Mouse (Mus musculus) central nervous system, embryonic 18 days (tissue): ENCODE data around the gene Gm9046. TPM values are rescaled to one million over a fixed set of nuclear protein-coding genes. Genes with fewer than 3 reads are reported as not detected.

Experiments
- polyA plus RNA-seq: library from polyadenylated mRNA; depleted of rRNA; stranded (reverse); fragments of >200 nt; gene quantifications from 2 replicates; pipeline ENCODE4 v1.2.3, GENCODE M21; 2012; rRNA removed

Gm9046 gene
- polyA plus RNA-seq, result not detected in 2 replicates

DNA sequence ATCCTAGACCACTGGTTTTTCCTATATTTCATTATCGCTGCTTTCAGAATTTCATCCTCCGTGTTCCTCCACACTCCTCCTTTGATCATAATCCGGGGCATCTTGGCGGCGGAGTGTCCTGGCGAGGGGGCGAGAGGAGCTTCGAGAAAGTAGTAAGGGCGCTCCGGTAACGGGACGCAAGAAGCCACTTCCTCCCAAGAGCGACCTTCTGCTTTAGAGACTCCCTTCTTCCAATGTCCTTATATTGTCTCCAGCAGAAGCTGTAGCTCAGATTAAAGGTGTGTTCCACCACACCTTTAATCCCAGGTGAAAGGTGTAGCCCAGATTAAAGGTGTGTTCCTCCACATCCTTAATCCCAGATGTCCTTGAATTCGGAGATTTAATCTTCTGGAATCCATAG is at the start of gene Gm9046:
Gene Gm9046, minus strand, starts transcription at position 101 of the 400 bp plus-strand sequence.

DNA sequence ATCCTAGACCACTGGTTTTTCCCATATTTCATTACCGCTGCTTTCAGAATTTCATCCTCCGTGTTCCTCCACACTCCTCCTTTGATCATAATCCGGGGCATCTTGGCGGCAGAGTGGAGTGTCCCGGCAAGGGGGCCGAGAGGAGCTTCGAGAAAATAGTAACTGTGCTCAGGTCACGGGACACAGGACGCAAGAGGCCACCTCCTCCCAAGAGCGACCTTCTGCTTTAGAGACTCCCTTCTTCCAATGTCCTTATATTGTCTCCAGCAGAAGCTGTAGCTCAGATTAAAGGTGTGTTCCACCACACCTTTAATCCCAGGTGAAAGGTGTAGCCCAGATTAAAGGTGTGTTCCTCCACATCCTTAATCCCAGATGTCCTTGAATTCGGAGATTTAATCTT is 10.9 kb upstream of the Gm9046 start, which contains the start of gene Gm9049:
Gene Gm9049, minus strand, starts transcription at position 101 of the 400 bp plus-strand sequence.

DNA sequence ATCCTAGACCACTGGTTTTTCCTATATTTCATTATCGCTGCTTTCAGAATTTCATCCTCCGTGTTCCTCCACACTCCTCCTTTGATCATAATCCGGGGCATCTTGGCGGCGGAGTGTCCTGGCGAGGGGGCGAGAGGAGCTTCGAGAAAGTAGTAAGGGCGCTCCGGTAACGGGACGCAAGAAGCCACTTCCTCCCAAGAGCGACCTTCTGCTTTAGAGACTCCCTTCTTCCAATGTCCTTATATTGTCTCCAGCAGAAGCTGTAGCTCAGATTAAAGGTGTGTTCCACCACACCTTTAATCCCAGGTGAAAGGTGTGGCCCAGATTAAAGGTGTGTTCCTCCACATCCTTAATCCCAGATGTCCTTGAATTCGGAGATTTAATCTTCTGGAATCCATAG is 5.5 kb upstream of the Gm9046 start, which contains the start of gene Gm9048:
Gene Gm9048, minus strand, starts transcription at position 101 of the 400 bp plus-strand sequence.

DNA sequence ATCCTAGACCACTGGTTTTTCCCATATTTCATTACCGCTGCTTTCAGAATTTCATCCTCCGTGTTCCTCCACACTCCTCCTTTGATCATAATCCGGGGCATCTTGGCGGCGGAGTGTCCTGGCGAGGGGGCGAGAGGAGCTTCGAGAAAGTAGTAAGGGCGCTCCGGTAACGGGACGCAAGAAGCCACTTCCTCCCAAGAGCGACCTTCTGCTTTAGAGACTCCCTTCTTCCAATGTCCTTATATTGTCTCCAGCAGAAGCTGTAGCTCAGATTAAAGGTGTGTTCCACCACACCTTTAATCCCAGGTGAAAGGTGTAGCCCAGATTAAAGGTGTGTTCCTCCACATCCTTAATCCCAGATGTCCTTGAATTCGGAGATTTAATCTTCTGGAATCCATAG is 5.3 kb downstream of the Gm9046 start, which contains the start of gene Gm9045:
Gene Gm9045, minus strand, starts transcription at position 101 of the 400 bp plus-strand sequence.

DNA sequence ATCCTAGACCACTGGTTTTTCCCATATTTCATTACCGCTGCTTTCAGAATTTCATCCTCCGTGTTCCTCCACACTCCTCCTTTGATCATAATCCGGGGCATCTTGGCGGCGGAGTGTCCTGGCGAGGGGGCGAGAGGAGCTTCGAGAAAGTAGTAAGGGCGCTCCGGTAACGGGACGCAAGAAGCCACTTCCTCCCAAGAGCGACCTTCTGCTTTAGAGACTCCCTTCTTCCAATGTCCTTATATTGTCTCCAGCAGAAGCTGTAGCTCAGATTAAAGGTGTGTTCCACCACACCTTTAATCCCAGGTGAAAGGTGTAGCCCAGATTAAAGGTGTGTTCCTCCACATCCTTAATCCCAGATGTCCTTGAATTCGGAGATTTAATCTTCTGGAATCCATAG is 10.7 kb downstream of the Gm9046 start, which contains the start of gene Gm9044:
Gene Gm9044, minus strand, starts transcription at position 101 of the 400 bp plus-strand sequence.

DNA sequence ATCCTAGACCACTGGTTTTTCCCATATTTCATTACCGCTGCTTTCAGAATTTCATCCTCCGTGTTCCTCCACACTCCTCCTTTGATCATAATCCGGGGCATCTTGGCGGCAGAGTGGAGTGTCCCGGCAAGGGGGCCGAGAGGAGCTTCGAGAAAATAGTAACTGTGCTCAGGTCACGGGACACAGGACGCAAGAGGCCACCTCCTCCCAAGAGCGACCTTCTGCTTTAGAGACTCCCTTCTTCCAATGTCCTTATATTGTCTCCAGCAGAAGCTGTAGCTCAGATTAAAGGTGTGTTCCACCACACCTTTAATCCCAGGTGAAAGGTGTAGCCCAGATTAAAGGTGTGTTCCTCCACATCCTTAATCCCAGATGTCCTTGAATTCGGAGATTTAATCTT is 16.2 kb downstream of the Gm9046 start, which contains the start of gene Gm9040:
Gene Gm9040, minus strand, starts transcription at position 101 of the 400 bp plus-strand sequence.

DNA sequence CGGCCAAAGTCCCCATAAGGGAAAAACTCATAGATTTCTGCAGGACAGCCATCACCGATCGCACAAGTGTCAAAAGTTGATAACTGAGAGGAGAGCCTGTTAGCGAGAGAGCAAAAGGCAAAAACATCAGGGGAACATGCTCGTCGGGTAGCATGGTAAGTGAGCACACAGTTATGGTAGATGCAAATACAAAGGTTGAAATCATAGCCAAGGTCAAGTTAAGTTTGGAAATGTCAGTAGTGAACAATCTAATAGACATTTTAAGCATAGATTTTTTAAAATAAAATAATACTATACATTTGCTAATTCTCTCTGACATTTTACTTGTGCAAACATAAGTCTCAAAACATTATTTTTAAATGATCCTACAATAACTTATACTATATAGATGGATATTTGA is 48.1 kb downstream of the Gm9046 start, which contains the start of gene Iltifb:
Gene Iltifb, minus strand, starts transcription at position 101 of the 400 bp plus-strand sequence.

Other genes with a start within 250 kb of the Gm9046 start
- 40.4 and 44.6 TPM in 2 replicates for gene Mdm1, start 201.4 kb downstream of the Gm9046 start, polyA plus RNA-seq
- 0.06 and 0.27 TPM in 2 replicates for gene Il22, start 138.3 kb downstream of the Gm9046 start, polyA plus RNA-seq
- 0.06 and 0.09 TPM in 2 replicates for gene Gm32717, start 102.5 kb downstream of the Gm9046 start, polyA plus RNA-seq
- 0.06 and 0.09 TPM in 2 replicates for gene Gm32802, start 84.6 kb downstream of the Gm9046 start, polyA plus RNA-seq
- 0.71 TPM in 1 of 2 replicates, not detected in the other for gene Iltifb, start 48.2 kb downstream of the Gm9046 start, polyA plus RNA-seq
- not detected in 2 replicates for gene Gm9040, start 16.3 kb downstream of the Gm9046 start, polyA plus RNA-seq
- gene Gm9044, start 10.8 kb downstream of the Gm9046 start, polyA plus RNA-seq, result not detected in 2 replicates
- gene Gm9045, start 5.4 kb downstream of the Gm9046 start, polyA plus RNA-seq, result not detected in 2 replicates
- 0.03 TPM in 1 of 2 replicates, not detected in the other for gene Gm9048, start 5.4 kb upstream of the Gm9046 start, polyA plus RNA-seq
- gene Gm9049, start 10.8 kb upstream of the Gm9046 start, polyA plus RNA-seq, result not detected in 2 replicates
- gene Ifng, start 97.8 kb upstream of the Gm9046 start, polyA plus RNA-seq, result 0.06 TPM in 1 of 2 replicates, not detected in the other